Mouse (Mus musculus) forebrain, embryonic 10.5 days (tissue): ENCODE data around the gene Bahcc1. TPM values are rescaled to one million over a fixed set of nuclear protein-coding genes. Genes with fewer than 3 reads are reported as not detected.

Experiments used
- DNase-seq: peaks from one replicate; pipeline ENCODE4 v3.0.0-alpha.2; 2017; ENCODE audit warnings: low spot score; ENCODE audit errors: extremely low spot score
- H3K27ac ChIP-seq: fragments of 300-500 bp; sonication (generic); 2 replicates; pipeline ENCODE4 v1.5.1; 2016; ENCODE audit warnings: mild to moderate bottlenecking
- H3K27me3 ChIP-seq: fragments of 300-500 bp; sonication (generic); 2 replicates; pipeline ENCODE4 v1.6.1; 2016; ENCODE audit warnings: mild to moderate bottlenecking; ENCODE audit not compliant: poor library complexity, severe bottlenecking
- H3K36me3 ChIP-seq: fragments of 300-500 bp; sonication (generic); replicated peaks from 2 replicates; pipeline ENCODE4 v1.6.1; 2016; ENCODE audit warnings: mild to moderate bottlenecking, moderate library complexity
- H3K4me1 ChIP-seq: fragments of 300-500 bp; sonication (generic); 2 replicates; pipeline ENCODE4 v1.6.1; 2016
- H3K4me3 ChIP-seq: fragments of 300-500 bp; sonication (generic); 2 replicates; pipeline ENCODE4 v1.5.1; 2016; ENCODE audit warnings: mild to moderate bottlenecking, moderate library complexity
- H3K9me3 ChIP-seq: fragments of 300-500 bp; sonication (generic); 2 replicates; pipeline ENCODE4 v1.6.1; 2016; ENCODE audit warnings: mild to moderate bottlenecking, moderate library complexity
- WGBS: fragments of 180-500 bp; shearing (Covaris S2); methylation state at CpG from one replicate; pipeline ENCODE4 v1.1.7; 2016; 5-methylcytosine and 5-hydroxymethylcytosine counted together
- polyA plus RNA-seq: library from polyadenylated mRNA; unstranded; fragments of >200 nt; fragmentation: Nextera tagmentation; extraction: Ambion mirVana; gene quantifications from 2 replicates; pipeline ENCODE4 v1.2.1, GENCODE M21; 2016

Gene Bahcc1
- polyA plus RNA-seq, 1 experiment from 2014 or later: 16.1 TPM

GRCm38 (mm10) chr11:120315416-120315761, 82.6 kb downstream of the Bahcc1 start:
- Histone ChIP-seq H3K9me3 (no peaks in the 10 kb centered on the region; the same call in 1 of the 2 replicates), H3K4me3 (peak overlapping the region; percentile 63), H3K27ac (peak overlapping the region; percentile 96), H3K27me3 (no peaks in the 10 kb centered on the region), H3K36me3 (no peaks in the 10 kb centered on the region), H3K4me1 (peaks cover 56% of the 10 kb centered on the region)
- WGBS: 40% methylated on average over 4 of the region's 4 CpGs
- peak; percentile 35 for DNase-seq

- WGBS: 7% methylated on average over 37 of the region's 37 CpGs
- Histone ChIP-seq H3K4me3 (peak overlapping the region; percentile 63), H3K4me1 (peaks cover 50% of the 10 kb centered on the region), H3K27me3 (no peaks in the 10 kb centered on the region), H3K27ac (peak overlapping the region; percentile 96), H3K36me3 (no peaks in the 10 kb centered on the region), H3K9me3 (no peaks in the 10 kb centered on the region; the same call in 1 of the 2 replicates)
- DNase-seq: peak; percentile 96
Measured at GRCm38 (mm10) chr11:120315832-120316689, 83.3 kb downstream of the Bahcc1 start.

- DNase-seq: peak; percentile 29
- Histone ChIP-seq H3K9me3 (no peaks in the 10 kb centered on the region; the same call in 1 of the 2 replicates), H3K27me3 (no peaks in the 10 kb centered on the region), H3K4me3 (peak overlapping the region; percentile 63), H3K27ac (peak overlapping the region; percentile 96), H3K36me3 (no peaks in the 10 kb centered on the region), H3K4me1 (peaks cover 43% of the 10 kb centered on the region)
- 38% methylated on average over 13 of the region's 13 CpGs for WGBS
Measured at GRCm38 (mm10) chr11:120316690-120317254, 84.0 kb downstream of the Bahcc1 start.

GRCm38 (mm10) chr11:120317456-120317855, 84.7 kb downstream of the Bahcc1 start:
- H3K27me3 ChIP-seq: no peaks in the 10 kb centered on the region
- 81% methylated on average over 7 of the region's 7 CpGs for WGBS
- H3K4me1 ChIP-seq: peaks cover 38% of the 10 kb centered on the region
- peak overlapping the region; percentile 96 for H3K27ac ChIP-seq
- DNase-seq: peak; percentile 13
- no peaks in the 10 kb centered on the region for H3K36me3 ChIP-seq
- H3K9me3 ChIP-seq: no peaks in the 10 kb centered on the region; the same call in 1 of the 2 replicates
- H3K4me3 ChIP-seq: no peak overlapping the region

- no peak overlapping the region for H3K4me3 ChIP-seq
- no peaks in the 10 kb centered on the region for H3K36me3 ChIP-seq
- peak; percentile 7 for DNase-seq
- 88% methylated on average over 5 of the region's 5 CpGs for whole genome bisulfite sequencing
- H3K27ac ChIP-seq: no peak overlapping the region
- no peaks in the 10 kb centered on the region for H3K27me3 ChIP-seq
- no peaks in the 10 kb centered on the region; the same call in 1 of the 2 replicates for H3K9me3 ChIP-seq
- peaks cover 34% of the 10 kb centered on the region for H3K4me1 ChIP-seq
Measured at GRCm38 (mm10) chr11:120319310-120319709, 86.6 kb downstream of the Bahcc1 start.

GRCm38 (mm10) chr11:120320156-120320555, 87.4 kb downstream of the Bahcc1 start:
- Histone ChIP-seq H3K36me3 (no peaks in the 10 kb centered on the region), H3K27ac (no peak overlapping the region), H3K4me3 (no peak overlapping the region), H3K4me1 (peaks cover 25% of the 10 kb centered on the region), H3K27me3 (no peaks in the 10 kb centered on the region), H3K9me3 (no peaks in the 10 kb centered on the region; the same call in 1 of the 2 replicates)
- WGBS: 97% methylated on average over 10 of the region's 10 CpGs
- peak; percentile 9 for DNase-seq

- 84% methylated on average over 6 of the region's 6 CpGs for WGBS
- Histone ChIP-seq H3K36me3 (no peaks in the 10 kb centered on the region), H3K27ac (no peak overlapping the region), H3K27me3 (no peaks in the 10 kb centered on the region), H3K4me1 (no peaks in the 10 kb centered on the region), H3K4me3 (no peak overlapping the region), H3K9me3 (peaks cover 26% of the 10 kb centered on the region; the same call in 1 of the 2 replicates)
- peak; percentile 12 for DNase-seq
Measured at GRCm38 (mm10) chr11:120335431-120336021, 102.8 kb downstream of the Bahcc1 start.

- Histone ChIP-seq H3K9me3 (peaks cover 17% of the 10 kb centered on the region; the same call in 1 of the 2 replicates), H3K4me1 (no peaks in the 10 kb centered on the region), H3K4me3 (no peak overlapping the region), H3K36me3 (no peaks in the 10 kb centered on the region), H3K27ac (no peak overlapping the region), H3K27me3 (no peaks in the 10 kb centered on the region)
- peak; percentile 12 for DNase-seq
- 52% methylated on average over 2 of the region's 2 CpGs for WGBS
Measured at GRCm38 (mm10) chr11:120337447-120337846, 104.7 kb downstream of the Bahcc1 start.

- Histone ChIP-seq H3K27me3 (no peaks in the 10 kb centered on the region), H3K36me3 (no peaks in the 10 kb centered on the region), H3K9me3 (peaks cover 11% of the 10 kb centered on the region; the same call in 1 of the 2 replicates), H3K4me1 (no peaks in the 10 kb centered on the region), H3K27ac (no peak overlapping the region), H3K4me3 (no peak overlapping the region)
- peak; percentile 2 for DNase-seq
- WGBS: 81% methylated on average over 3 of the region's 3 CpGs
Measured at GRCm38 (mm10) chr11:120338786-120339185, 106.0 kb downstream of the Bahcc1 start.

- H3K36me3 ChIP-seq: peaks cover 6% of the 10 kb centered on the region
- no peak overlapping the region for H3K27ac ChIP-seq
- H3K27me3 ChIP-seq: no peaks in the 10 kb centered on the region
- H3K9me3 ChIP-seq: peaks cover 4% of the 10 kb centered on the region; the same call in 1 of the 2 replicates
- WGBS: 90% methylated on average over 10 of the region's 10 CpGs
- no peaks in the 10 kb centered on the region for H3K4me1 ChIP-seq
- H3K4me3 ChIP-seq: no peak overlapping the region
- peak; percentile 12 for DNase-seq
Measured at GRCm38 (mm10) chr11:120339978-120340513, 107.3 kb downstream of the Bahcc1 start.

- Histone ChIP-seq H3K4me1 (peaks cover 8% of the 10 kb centered on the region), H3K36me3 (peaks cover 15% of the 10 kb centered on the region), H3K9me3 (no peaks in the 10 kb centered on the region), H3K27ac (no peak overlapping the region), H3K4me3 (no peak overlapping the region), H3K27me3 (no peaks in the 10 kb centered on the region)
- WGBS: 92% methylated on average over 4 of the region's 4 CpGs
- no peak for DNase-seq
Measured at GRCm38 (mm10) chr11:120341661-120342060, 108.9 kb downstream of the Bahcc1 start.
